Mouse (Mus musculus) intestine, embryonic 15.5 days (tissue): ENCODE data around the gene Ctnna3. TPM values are rescaled to one million over a fixed set of nuclear protein-coding genes. Genes with fewer than 3 reads are reported as not detected.

Source experiments
- ATAC-seq: fragments of 200-750 bp; cut with Nextera tagmentation; 2 replicates; pipeline ENCODE4 v1.8.0; 2017; ENCODE audit warnings: moderate TSS enrichment, moderate library complexity
- H3K27ac ChIP-seq: fragments of 300-500 bp; sonication (generic); 2 replicates; pipeline ENCODE4 v1.5.1; 2015; ENCODE audit warnings: mild to moderate bottlenecking, inconsistent platforms
- H3K27me3 ChIP-seq: fragments of 300-500 bp; sonication (generic); replicated peaks from 2 replicates; pipeline ENCODE4 v1.6.1; 2015; ENCODE audit warnings: inconsistent platforms
- H3K36me3 ChIP-seq: fragments of 300-500 bp; sonication (generic); 2 replicates; pipeline ENCODE4 v1.6.1; 2015; ENCODE audit warnings: inconsistent platforms
- H3K4me1 ChIP-seq: fragments of 300-500 bp; sonication (generic); replicated peaks from 2 replicates; pipeline ENCODE4 v1.6.1; 2015; ENCODE audit warnings: inconsistent platforms
- H3K4me2 ChIP-seq: fragments of 300-500 bp; sonication (generic); replicated peaks from 2 replicates; pipeline ENCODE4 v1.6.1; 2015; ENCODE audit warnings: mild to moderate bottlenecking, inconsistent platforms
- H3K4me3 ChIP-seq: fragments of 300-500 bp; sonication (generic); replicated peaks from 2 replicates; pipeline ENCODE4 v1.5.1; 2015; ENCODE audit warnings: inconsistent platforms
- H3K9ac ChIP-seq: fragments of 300-500 bp; sonication (generic); 2 replicates; pipeline ENCODE4 v1.6.1; 2015; ENCODE audit warnings: inconsistent platforms
- H3K9me3 ChIP-seq: fragments of 300-500 bp; sonication (generic); 2 replicates; pipeline ENCODE4 v1.6.1; 2016; ENCODE audit warnings: inconsistent platforms
- WGBS: fragments of 180-500 bp; shearing (Covaris S2); methylation state at CpG from one replicate; pipeline ENCODE4 v1.1.7; 2015; 5-methylcytosine and 5-hydroxymethylcytosine counted together
- polyA plus RNA-seq: library from polyadenylated mRNA; unstranded; fragments of >200 nt; fragmentation: Nextera tagmentation; extraction: Ambion mirVana; gene quantifications from 2 replicates; pipeline ENCODE4 v1.2.1, GENCODE M21; 2015

Ctnna3 gene
- polyA plus RNA-seq, 1 experiment from 2014 or later = 0.98 TPM

GRCm38 (mm10) chr10:64438736-64439135 is 1008.8 kb downstream of the Ctnna3 start:
- Histone ChIP-seq H3K27me3 (no peaks in the 10 kb centered on the region), H3K9ac (no peak overlapping the region), H3K4me2 (no peak overlapping the region), H3K4me3 (no peak overlapping the region), H3K27ac (no peak overlapping the region), H3K4me1 (no peaks in the 10 kb centered on the region), H3K36me3 (no peaks in the 10 kb centered on the region), H3K9me3 (no peaks in the 10 kb centered on the region)
- ATAC-seq = no peak

- H3K4me3 ChIP-seq = no peak overlapping the region
- no peak overlapping the region for H3K4me2 ChIP-seq
- no peaks in the 10 kb centered on the region for H3K4me1 ChIP-seq
- no peaks in the 10 kb centered on the region for H3K9me3 ChIP-seq
- H3K36me3 ChIP-seq = no peaks in the 10 kb centered on the region
- H3K27me3 ChIP-seq = no peaks in the 10 kb centered on the region
- no peak overlapping the region for H3K9ac ChIP-seq
- 75% methylated on average over 2 of the region's 2 CpGs for WGBS
- no peak overlapping the region for H3K27ac ChIP-seq
- ATAC-seq = no peak
These were observed 1018.7 kb downstream of the Ctnna3 start for GRCm38 (mm10) chr10:64448624-64449023.

- Histone ChIP-seq H3K4me2 (no peak overlapping the region), H3K27me3 (no peaks in the 10 kb centered on the region), H3K36me3 (no peaks in the 10 kb centered on the region), H3K27ac (no peak overlapping the region), H3K9me3 (no peaks in the 10 kb centered on the region), H3K4me3 (no peak overlapping the region), H3K4me1 (no peaks in the 10 kb centered on the region), H3K9ac (no peak overlapping the region)
- WGBS = 56% methylated on average over 5 of the region's 5 CpGs
- ATAC-seq = peak; percentile 53; the same call in 1 of the 2 replicates
These were observed 1053.4 kb downstream of the Ctnna3 start for GRCm38 (mm10) chr10:64483281-64483680.

- H3K27ac ChIP-seq = no peak overlapping the region
- H3K4me2 ChIP-seq = no peak overlapping the region
- no peak for ATAC-seq
- H3K9ac ChIP-seq = no peak overlapping the region
- no peaks in the 10 kb centered on the region for H3K36me3 ChIP-seq
- no peaks in the 10 kb centered on the region for H3K4me1 ChIP-seq
- H3K9me3 ChIP-seq = no peaks in the 10 kb centered on the region
- H3K4me3 ChIP-seq = no peak overlapping the region
- no peaks in the 10 kb centered on the region for H3K27me3 ChIP-seq
These were observed 1059.6 kb downstream of the Ctnna3 start for GRCm38 (mm10) chr10:64489471-64489870.

GRCm38 (mm10) chr10:64543647-64544046 is 1113.7 kb downstream of the Ctnna3 start:
- ATAC-seq = no peak
- no peaks in the 10 kb centered on the region for H3K4me1 ChIP-seq
- no peak overlapping the region for H3K4me3 ChIP-seq
- 82% methylated on average over 3 of the region's 3 CpGs for WGBS
- no peak overlapping the region for H3K9ac ChIP-seq
- no peaks in the 10 kb centered on the region for H3K36me3 ChIP-seq
- no peaks in the 10 kb centered on the region for H3K9me3 ChIP-seq
- no peak overlapping the region for H3K4me2 ChIP-seq
- H3K27ac ChIP-seq = no peak overlapping the region
- H3K27me3 ChIP-seq = no peaks in the 10 kb centered on the region

- Histone ChIP-seq H3K4me3 (no peak overlapping the region), H3K9me3 (no peaks in the 10 kb centered on the region), H3K4me1 (no peaks in the 10 kb centered on the region), H3K4me2 (no peak overlapping the region), H3K9ac (no peak overlapping the region), H3K36me3 (no peaks in the 10 kb centered on the region), H3K27me3 (no peaks in the 10 kb centered on the region), H3K27ac (no peak overlapping the region)
- 71% methylated on average over 2 of the region's 2 CpGs for WGBS
- ATAC-seq = no peak
These were observed 1114.5 kb downstream of the Ctnna3 start for GRCm38 (mm10) chr10:64544389-64544788.

GRCm38 (mm10) chr10:64571311-64571710 is 1141.4 kb downstream of the Ctnna3 start:
- no peak for ATAC-seq
- 90% methylated on average over 3 of the region's 3 CpGs for WGBS

GRCm38 (mm10) chr10:64588116-64588515 is 1158.2 kb downstream of the Ctnna3 start:
- no peaks in the 10 kb centered on the region for H3K27me3 ChIP-seq
- no peak overlapping the region for H3K4me3 ChIP-seq
- H3K27ac ChIP-seq = no peak overlapping the region
- H3K36me3 ChIP-seq = no peaks in the 10 kb centered on the region
- 75% methylated on average over 2 of the region's 2 CpGs for WGBS
- H3K4me2 ChIP-seq = no peak overlapping the region
- no peaks in the 10 kb centered on the region for H3K4me1 ChIP-seq
- H3K9me3 ChIP-seq = no peaks in the 10 kb centered on the region
- H3K9ac ChIP-seq = no peak overlapping the region
- ATAC-seq = no peak

More at GRCm38 (mm10) chr10:64571311-64571710, 1141.4 kb downstream of the Ctnna3 start:
- H3K4me3 ChIP-seq = no peak overlapping the region
- no peaks in the 10 kb centered on the region for H3K27me3 ChIP-seq
- no peaks in the 10 kb centered on the region for H3K9me3 ChIP-seq
- no peaks in the 10 kb centered on the region for H3K4me1 ChIP-seq
- no peak overlapping the region for H3K9ac ChIP-seq
- no peaks in the 10 kb centered on the region for H3K36me3 ChIP-seq
- no peak overlapping the region for H3K4me2 ChIP-seq
- no peak overlapping the region for H3K27ac ChIP-seq

- no peak for ATAC-seq
- H3K27me3 ChIP-seq = no peaks in the 10 kb centered on the region
- no peak overlapping the region for H3K9ac ChIP-seq
- H3K4me2 ChIP-seq = no peak overlapping the region
- H3K36me3 ChIP-seq = no peaks in the 10 kb centered on the region
- H3K9me3 ChIP-seq = no peaks in the 10 kb centered on the region
- WGBS = 62% methylated on average over 5 of the region's 5 CpGs
- H3K4me3 ChIP-seq = no peak overlapping the region
- no peak overlapping the region for H3K27ac ChIP-seq
- H3K4me1 ChIP-seq = no peaks in the 10 kb centered on the region
These were observed 1206.9 kb downstream of the Ctnna3 start for GRCm38 (mm10) chr10:64636760-64637159.

- Histone ChIP-seq H3K4me3 (no peak overlapping the region), H3K27ac (no peak overlapping the region), H3K4me1 (no peaks in the 10 kb centered on the region), H3K27me3 (no peaks in the 10 kb centered on the region), H3K9ac (no peak overlapping the region), H3K36me3 (no peaks in the 10 kb centered on the region), H3K4me2 (no peak overlapping the region), H3K9me3 (no peaks in the 10 kb centered on the region)
- ATAC-seq = no peak
These were observed 1209.2 kb downstream of the Ctnna3 start for GRCm38 (mm10) chr10:64639061-64639460.

- no peak for ATAC-seq
These were observed 1211.2 kb downstream of the Ctnna3 start for GRCm38 (mm10) chr10:64641093-64641492.

GRCm38 (mm10) chr10:64641576-64641975 is 1211.7 kb downstream of the Ctnna3 start:
- no peak overlapping the region for H3K4me2 ChIP-seq
- no peak for ATAC-seq

More at GRCm38 (mm10) chr10:64641093-64641492, 1211.2 kb downstream of the Ctnna3 start:
- Histone ChIP-seq H3K4me3 (no peak overlapping the region), H3K36me3 (no peaks in the 10 kb centered on the region), H3K4me1 (no peaks in the 10 kb centered on the region), H3K9me3 (no peaks in the 10 kb centered on the region), H3K9ac (no peak overlapping the region), H3K4me2 (no peak overlapping the region), H3K27ac (no peak overlapping the region), H3K27me3 (no peaks in the 10 kb centered on the region)
- 60% methylated on average over 4 of the region's 4 CpGs for WGBS

GRCm38 (mm10) chr10:64643976-64644375 is 1214.1 kb downstream of the Ctnna3 start:
- no peak for ATAC-seq
- no peak overlapping the region for H3K4me2 ChIP-seq
- H3K4me1 ChIP-seq = no peaks in the 10 kb centered on the region
- no peak overlapping the region for H3K27ac ChIP-seq
- H3K9ac ChIP-seq = no peak overlapping the region
- no peak overlapping the region for H3K4me3 ChIP-seq
- no peaks in the 10 kb centered on the region for H3K36me3 ChIP-seq
- H3K27me3 ChIP-seq = no peaks in the 10 kb centered on the region
- H3K9me3 ChIP-seq = no peaks in the 10 kb centered on the region
- 70% methylated on average over 2 of the region's 2 CpGs for WGBS

More at GRCm38 (mm10) chr10:64641576-64641975, 1211.7 kb downstream of the Ctnna3 start:
- H3K27me3 ChIP-seq = no peaks in the 10 kb centered on the region
- H3K4me3 ChIP-seq = no peak overlapping the region
- WGBS = 34% methylated on average over 8 of the region's 8 CpGs
- no peaks in the 10 kb centered on the region for H3K9me3 ChIP-seq
- no peaks in the 10 kb centered on the region for H3K4me1 ChIP-seq
- no peak overlapping the region for H3K9ac ChIP-seq
- no peak overlapping the region for H3K27ac ChIP-seq
- H3K36me3 ChIP-seq = no peaks in the 10 kb centered on the region
